Mouse (Mus musculus) embryonic fibroblast, embryonic 13.5 days (primary cell): Measurements from ENCODE around the gene Spag4. TPM values are rescaled to one million over a fixed set of nuclear protein-coding genes. Genes with fewer than 3 reads are reported as not detected.

Source experiments
- H3K27ac ChIP-seq: 2 replicates; pipeline ENCODE4 v1.5.1; 2012; ENCODE audit warnings: low read length, control low read depth, inconsistent platforms; ENCODE audit not compliant: insufficient read depth
- H3K4me1 ChIP-seq: 2 replicates; pipeline ENCODE4 v1.6.1; 2011; ENCODE audit warnings: low read length; ENCODE audit not compliant: control insufficient read depth, insufficient read depth
- H3K4me3 ChIP-seq: 2 replicates; pipeline ENCODE4 v1.5.1; 2011; ENCODE audit warnings: mild to moderate bottlenecking, control low read depth, low read length; ENCODE audit not compliant: insufficient read depth
- CTCF ChIP-seq: IDR thresholded peaks from 2 replicates; pipeline ENCODE4 v1.5.1; 2011; ENCODE audit warnings: mild to moderate bottlenecking, control low read depth, low read length, moderate library complexity, borderline replicate concordance; ENCODE audit not compliant: insufficient read depth
- POLR2A ChIP-seq: IDR thresholded peaks from 2 replicates; pipeline ENCODE4 v1.6.1; 2011; ENCODE audit warnings: low read depth, mild to moderate bottlenecking, control low read depth, low read length, moderate library complexity
- polyA plus RNA-seq: library from polyadenylated mRNA; stranded (reverse); fragments of >200 nt; gene quantifications from 2 replicates; pipeline ENCODE4 v1.2.4, GENCODE M21; 2011; ENCODE audit warnings: low read depth; ENCODE audit not compliant: missing spikeins, insufficient read length

The Spag4 gene
- polyA plus RNA-seq, 1 experiment = 1.5 TPM

- Histone ChIP-seq H3K27ac (no peak overlapping the region), H3K4me1 (no peaks in the 10 kb centered on the region), H3K4me3 (no peak overlapping the region)
- no peak for TF ChIP-seq POLR2A
- no peak for TF ChIP-seq CTCF
Measured at GRCm38 (mm10) chr2:156067916-156068315, 2.9 kb downstream of the Spag4 start.

- no peak overlapping the region for H3K27ac ChIP-seq
- no peak for TF ChIP-seq POLR2A
- no peak for TF ChIP-seq CTCF
- no peak overlapping the region for H3K4me3 ChIP-seq
- no peaks in the 10 kb centered on the region for H3K4me1 ChIP-seq
Measured at GRCm38 (mm10) chr2:156071236-156071635, 6.3 kb downstream of the Spag4 start.

- no peak overlapping the region for H3K4me3 ChIP-seq
- TF ChIP-seq CTCF (no peak), POLR2A (no peak)
- H3K4me1 ChIP-seq = no peaks in the 10 kb centered on the region
- no peak overlapping the region for H3K27ac ChIP-seq
Measured at GRCm38 (mm10) chr2:156073725-156074124, 8.8 kb downstream of the Spag4 start.

- Histone ChIP-seq H3K4me1 (no peaks in the 10 kb centered on the region; the same call in 1 of the 2 replicates), H3K4me3 (no peak overlapping the region), H3K27ac (no peak overlapping the region)
- TF ChIP-seq CTCF (no peak), POLR2A (no peak)
Measured at GRCm38 (mm10) chr2:156077461-156077860, 12.5 kb downstream of the Spag4 start.

GRCm38 (mm10) chr2:156078421-156079182, 13.6 kb downstream of the Spag4 start:
- TF ChIP-seq POLR2A (no peak), CTCF (no peak)
- no peak overlapping the region for H3K4me3 ChIP-seq

GRCm38 (mm10) chr2:156079183-156079560, 14.2 kb downstream of the Spag4 start:
- TF ChIP-seq CTCF = no peak
- no peak for TF ChIP-seq POLR2A
- no peak overlapping the region for H3K27ac ChIP-seq
- no peaks in the 10 kb centered on the region; the same call in 1 of the 2 replicates for H3K4me1 ChIP-seq
- no peak overlapping the region for H3K4me3 ChIP-seq

More at GRCm38 (mm10) chr2:156078421-156079182, 13.6 kb downstream of the Spag4 start:
- H3K4me1 ChIP-seq = no peaks in the 10 kb centered on the region; the same call in 1 of the 2 replicates
- no peak overlapping the region for H3K27ac ChIP-seq

- no peaks in the 10 kb centered on the region; the same call in 1 of the 2 replicates for H3K4me1 ChIP-seq
- no peak overlapping the region for H3K27ac ChIP-seq
- no peak overlapping the region for H3K4me3 ChIP-seq
- no peak for TF ChIP-seq POLR2A
- no peak for TF ChIP-seq CTCF
Measured at GRCm38 (mm10) chr2:156079674-156080073, 14.7 kb downstream of the Spag4 start.

- Histone ChIP-seq H3K4me3 (no peak overlapping the region), H3K4me1 (no peaks in the 10 kb centered on the region; the same call in 1 of the 2 replicates), H3K27ac (no peak overlapping the region)
- TF ChIP-seq CTCF = no peak
- no peak for TF ChIP-seq POLR2A
Measured at GRCm38 (mm10) chr2:156080391-156080790, 15.4 kb downstream of the Spag4 start.

- peaks cover 11% of the 10 kb centered on the region for H3K4me1 ChIP-seq
- no peak for TF ChIP-seq POLR2A
- no peak for TF ChIP-seq CTCF
Measured at GRCm38 (mm10) chr2:156084541-156084940, 19.6 kb downstream of the Spag4 start.

GRCm38 (mm10) chr2:156087391-156088110, 22.6 kb downstream of the Spag4 start:
- Histone ChIP-seq H3K4me1 (peaks cover 15% of the 10 kb centered on the region), H3K4me3 (no peak overlapping the region), H3K27ac (no peak overlapping the region)
- no peak for TF ChIP-seq POLR2A
- no peak for TF ChIP-seq CTCF

More at GRCm38 (mm10) chr2:156084541-156084940, 19.6 kb downstream of the Spag4 start:
- H3K27ac ChIP-seq = no peak overlapping the region
- no peak overlapping the region for H3K4me3 ChIP-seq
